Mouse (Mus musculus) small intestine, adult 2 months (tissue): ENCODE measurements around the gene Pnp2.

Source experiments
- CTCF ChIP-seq: fragments of 200-500 bp; IDR thresholded peaks from 2 replicates; pipeline ENCODE4 v1.5.1; 2012; ENCODE audit warnings: low read depth, mild to moderate bottlenecking, control low read depth, inconsistent platforms, low read length, moderate library complexity, mixed read lengths; ENCODE audit not compliant: insufficient replicate concordance, insufficient read length; ENCODE audit errors: extremely low read depth
- POLR2A ChIP-seq: fragments of 200-500 bp; IDR thresholded peaks from 2 replicates; pipeline ENCODE4 v1.6.1; 2012; ENCODE audit warnings: low read depth, mild to moderate bottlenecking, control low read depth, inconsistent platforms, low read length, moderate library complexity

DNA sequence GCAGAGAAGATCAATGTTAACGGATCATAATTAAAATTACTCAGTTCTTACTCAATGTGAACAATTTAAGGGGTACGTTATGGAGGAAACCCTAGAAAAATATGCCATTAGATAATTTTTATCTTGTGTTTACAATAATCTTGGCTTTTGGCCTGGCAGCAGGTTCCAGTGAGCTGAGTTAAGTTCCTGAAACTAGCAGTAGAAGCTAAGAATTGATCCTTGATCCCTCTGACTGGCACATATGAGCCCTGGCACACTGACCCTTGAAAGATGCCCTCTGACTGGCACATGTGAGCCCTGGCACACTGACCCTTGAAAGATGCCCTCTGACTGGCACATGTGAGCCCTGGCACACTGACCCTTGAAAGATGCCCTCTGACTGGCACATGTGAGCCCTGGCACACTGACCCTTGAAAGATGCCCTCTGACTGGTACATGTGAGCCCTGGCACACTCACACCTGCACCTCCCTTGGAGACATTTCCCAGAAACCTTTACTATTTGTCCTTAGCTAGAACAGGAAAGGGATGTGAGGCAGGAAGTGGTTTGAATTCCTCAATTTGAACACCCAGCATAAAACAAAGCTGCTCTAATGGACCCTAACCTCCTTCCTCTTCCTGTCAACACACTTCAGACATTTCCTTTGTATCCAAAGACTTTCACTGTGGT lies 42.3 kb downstream of the Pnp2 start:
- TF ChIP-seq CTCF (no peak), POLR2A (no peak)
